Mouse (Mus musculus): ENCODE results near the gene Asb14.
"Not testable (repeated sequence)": the region's sequence is repeated elsewhere in the genome, so short reads cannot be mapped to it uniquely, and the experiment has no call there.

Asb14 gene

GRCm38 (mm10) chr14:26956139-26956538, 61.8 kb downstream of the Asb14 start:
- DNase-seq (ENCODE audit: low read depth in 2 of 2, low spot score in 2 of 2), result not testable (repeated sequence)

GRCm38 (mm10) chr14:26960518-26960917, 66.2 kb downstream of the Asb14 start:
- DNase-seq (ENCODE audit: low read depth in 2 of 2, low spot score in 2 of 2), result no peak
